Mouse (Mus musculus): ENCODE results near the gene Trpv4. TPM values are rescaled to one million over a fixed set of nuclear protein-coding genes. Genes with fewer than 3 reads are reported as not detected.
A peak's percentile ranks its signal among the peaks of the same experiment; 100 is the strongest.

Trpv4 gene
- polyA plus RNA-seq, 1 experiment from 2014 or later, result 1.1 TPM

GRCm38 (mm10) chr5:114605981-114606380, 52.2 kb downstream of the Trpv4 start:
- no peak overlapping the region for H3K4me3 ChIP-seq
- no peaks in the 10 kb centered on the region; the same call in 1 of the 2 replicates for H3K36me3 ChIP-seq
- no peak overlapping the region for H3K27ac ChIP-seq
- no peaks in the 10 kb centered on the region for H3K9me3 ChIP-seq
- H3K27me3 ChIP-seq (ENCODE audit: insufficient read depth, poor library complexity, severe bottlenecking), result peaks cover 37% of the 10 kb centered on the region
- WGBS, result 75% methylated on average over 6 of the region's 6 CpGs
- no peak for DNase-seq (ENCODE audit: low spot score)
- H3K4me1 ChIP-seq, result peaks cover 37% of the 10 kb centered on the region

- peaks cover 26% of the 10 kb centered on the region for H3K27me3 ChIP-seq (ENCODE audit: insufficient read depth, poor library complexity, severe bottlenecking)
- H3K4me3 ChIP-seq, result no peak overlapping the region
- no peak overlapping the region for H3K27ac ChIP-seq
- no peaks in the 10 kb centered on the region for H3K9me3 ChIP-seq
- no peak for DNase-seq (ENCODE audit: low spot score)
- H3K4me1 ChIP-seq, result peaks cover 36% of the 10 kb centered on the region
- H3K36me3 ChIP-seq, result no peaks in the 10 kb centered on the region
- 38% methylated on average over 11 of the region's 11 CpGs for WGBS
Measured at GRCm38 (mm10) chr5:114604781-114605290, 53.4 kb downstream of the Trpv4 start.

DNA sequence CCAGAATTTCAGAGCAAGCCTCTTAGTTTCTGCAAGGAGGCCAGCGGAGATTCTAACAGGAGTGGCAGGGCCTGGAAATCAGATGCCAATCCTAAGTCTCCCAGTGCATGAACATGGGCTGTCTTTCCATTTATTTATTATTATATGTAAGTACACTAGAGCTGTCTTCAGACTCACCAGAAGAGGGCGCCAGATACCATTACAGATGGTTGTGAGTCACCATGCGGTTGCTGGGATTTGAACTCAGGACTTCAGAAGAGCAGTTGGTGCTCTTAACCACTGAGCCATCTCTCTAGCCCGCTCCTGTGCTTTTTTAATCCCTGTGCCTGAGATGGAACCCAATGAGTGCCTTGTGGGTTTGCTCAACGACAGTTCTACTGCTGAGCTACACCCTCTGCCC, 54.2 kb downstream of the Trpv4 start:
- H3K27ac ChIP-seq, result no peak overlapping the region
- 74% methylated on average over 5 of the region's 5 CpGs for WGBS
- H3K4me1 ChIP-seq, result peaks cover 36% of the 10 kb centered on the region
- H3K9me3 ChIP-seq, result no peaks in the 10 kb centered on the region
- H3K36me3 ChIP-seq, result no peaks in the 10 kb centered on the region
- DNase-seq (ENCODE audit: low spot score), result no peak
- no peak overlapping the region for H3K4me3 ChIP-seq
- H3K27me3 ChIP-seq (ENCODE audit: insufficient read depth, poor library complexity, severe bottlenecking), result peaks cover 18% of the 10 kb centered on the region

DNA sequence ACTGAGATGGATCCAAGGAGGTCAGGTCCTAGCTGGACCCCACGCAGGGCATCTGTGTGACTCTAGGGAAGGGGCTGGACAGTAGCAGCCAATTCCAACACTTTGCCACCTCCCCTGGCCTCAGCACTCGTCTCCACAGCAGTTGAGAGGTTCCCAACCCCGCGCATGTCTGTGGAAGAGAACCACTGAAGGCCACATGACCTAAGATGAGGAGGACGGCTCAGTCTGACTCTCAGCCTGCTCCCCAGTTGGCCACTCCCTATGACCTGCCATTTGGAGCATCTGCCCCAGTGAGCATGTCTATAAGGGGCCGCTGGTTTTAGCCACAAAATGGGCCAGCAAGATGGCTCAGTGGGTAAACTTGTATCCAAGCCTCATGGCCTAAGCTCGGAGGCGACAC, 56.2 kb downstream of the Trpv4 start:
- H3K4me1 ChIP-seq, result peaks cover 32% of the 10 kb centered on the region
- no peak for DNase-seq (ENCODE audit: low spot score)
- H3K36me3 ChIP-seq, result no peaks in the 10 kb centered on the region
- no peak overlapping the region for H3K27ac ChIP-seq
- peaks cover 9% of the 10 kb centered on the region; the same call in 1 of the 2 replicates for H3K27me3 ChIP-seq (ENCODE audit: insufficient read depth, poor library complexity, severe bottlenecking)
- 75% methylated on average over 8 of the region's 8 CpGs for WGBS
- no peak overlapping the region for H3K4me3 ChIP-seq
- no peaks in the 10 kb centered on the region for H3K9me3 ChIP-seq

- peaks cover 6% of the 10 kb centered on the region; the same call in 1 of the 2 replicates for H3K27me3 ChIP-seq (ENCODE audit: insufficient read depth, poor library complexity, severe bottlenecking)
- no peak for DNase-seq (ENCODE audit: low spot score)
- peaks cover 46% of the 10 kb centered on the region for H3K4me1 ChIP-seq
- no peaks in the 10 kb centered on the region for H3K9me3 ChIP-seq
- H3K27ac ChIP-seq, result no peak overlapping the region
- H3K36me3 ChIP-seq, result no peaks in the 10 kb centered on the region
- H3K4me3 ChIP-seq, result no peak overlapping the region
- WGBS, result 58% methylated on average over 6 of the region's 6 CpGs
Measured at GRCm38 (mm10) chr5:114597652-114598051, 60.6 kb downstream of the Trpv4 start.

GRCm38 (mm10) chr5:114597222-114597621, 61.0 kb downstream of the Trpv4 start:
- DNase-seq (ENCODE audit: low spot score), result no peak
- peak overlapping the region; percentile 7; the same call in 1 of the 2 replicates for H3K27ac ChIP-seq
- WGBS, result 63% methylated on average over 8 of the region's 8 CpGs
- H3K36me3 ChIP-seq, result no peaks in the 10 kb centered on the region
- H3K27me3 ChIP-seq (ENCODE audit: insufficient read depth, poor library complexity, severe bottlenecking), result peaks cover 10% of the 10 kb centered on the region
- H3K9me3 ChIP-seq, result no peaks in the 10 kb centered on the region
- peaks cover 50% of the 10 kb centered on the region for H3K4me1 ChIP-seq
- no peak overlapping the region for H3K4me3 ChIP-seq

DNA sequence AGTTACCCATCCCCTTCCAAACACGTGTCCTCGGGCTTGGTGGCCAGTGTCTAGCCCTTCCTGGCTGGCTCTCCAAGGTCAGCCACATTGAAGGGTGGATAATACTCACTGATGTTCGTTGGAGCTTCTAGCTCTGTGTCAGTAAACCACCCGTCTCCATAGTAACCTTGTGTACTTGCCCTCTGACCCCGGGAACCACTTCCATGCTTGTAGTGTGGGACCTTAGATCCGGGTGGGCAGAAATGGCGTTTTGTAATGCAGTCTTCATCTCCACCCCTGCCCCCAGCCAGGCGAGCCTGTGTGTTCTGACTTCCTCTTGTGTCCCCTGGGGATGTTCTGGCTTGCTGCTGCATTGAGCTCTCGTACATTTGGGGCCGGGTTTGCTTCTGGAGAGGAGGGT, 61.6 kb downstream of the Trpv4 start:
- Histone ChIP-seq H3K27ac (0 out of 2 replicates have a peak overlapping the region, but pooled peaks have one; percentile 42), H3K9me3 (no peaks in the 10 kb centered on the region), H3K27me3 (ENCODE audit: insufficient read depth, poor library complexity, severe bottlenecking) (peaks cover 15% of the 10 kb centered on the region), H3K4me3 (no peak overlapping the region), H3K36me3 (no peaks in the 10 kb centered on the region), H3K4me1 (peaks cover 52% of the 10 kb centered on the region)
- DNase-seq (ENCODE audit: low spot score), result no peak
- WGBS, result 41% methylated on average over 10 of the region's 10 CpGs

- H3K4me3 ChIP-seq, result 0 out of 2 replicates have a peak overlapping the region, but pooled peaks have one; percentile 10
- 22% methylated on average over 15 of the region's 15 CpGs for WGBS
- peak overlapping the region; percentile 73 for H3K27ac ChIP-seq
- peaks cover 70% of the 10 kb centered on the region for H3K4me1 ChIP-seq
- peaks cover 22% of the 10 kb centered on the region for H3K27me3 ChIP-seq (ENCODE audit: insufficient read depth, poor library complexity, severe bottlenecking)
- H3K36me3 ChIP-seq, result no peaks in the 10 kb centered on the region
- no peaks in the 10 kb centered on the region for H3K9me3 ChIP-seq
- DNase-seq (ENCODE audit: low spot score), result peak; percentile 85
Measured at GRCm38 (mm10) chr5:114594741-114595241, 63.4 kb downstream of the Trpv4 start.

DNA sequence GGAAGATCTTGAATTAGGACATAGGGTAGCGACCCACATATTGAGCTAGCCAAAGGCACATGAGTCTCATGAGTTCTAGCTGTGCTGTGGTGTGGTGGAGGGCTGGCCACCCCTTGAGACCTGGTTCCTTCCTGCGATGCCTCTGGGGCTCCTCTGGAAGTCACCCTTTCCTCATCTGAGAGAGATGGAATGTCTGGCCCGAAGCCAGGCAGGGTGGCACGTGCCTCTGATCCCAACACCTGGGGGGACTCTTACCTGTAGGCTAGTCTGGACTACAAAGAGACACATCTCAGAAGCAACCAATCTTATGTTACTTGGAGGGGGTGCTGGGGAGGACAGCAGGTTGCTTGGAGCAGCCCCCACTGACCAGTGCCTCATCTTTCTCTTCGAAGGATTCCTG, 64.3 kb downstream of the Trpv4 start:
- no peaks in the 10 kb centered on the region for H3K9me3 ChIP-seq

GRCm38 (mm10) chr5:114593161-114593821, 64.9 kb downstream of the Trpv4 start:
- WGBS, result 71% methylated on average over 12 of the region's 12 CpGs
- H3K4me3 ChIP-seq, result no peak overlapping the region
- no peaks in the 10 kb centered on the region for H3K36me3 ChIP-seq
- H3K27me3 ChIP-seq (ENCODE audit: insufficient read depth, poor library complexity, severe bottlenecking), result peaks cover 36% of the 10 kb centered on the region
- H3K4me1 ChIP-seq, result peaks cover 85% of the 10 kb centered on the region
- H3K9me3 ChIP-seq, result no peaks in the 10 kb centered on the region
- no peak overlapping the region for H3K27ac ChIP-seq
- no peak for DNase-seq (ENCODE audit: low spot score)

More for the DNA sequence above, 64.3 kb downstream of the Trpv4 start:
- Histone ChIP-seq H3K4me1 (peaks cover 78% of the 10 kb centered on the region), H3K36me3 (no peaks in the 10 kb centered on the region), H3K27ac (peak overlapping the region; percentile 73), H3K27me3 (ENCODE audit: insufficient read depth, poor library complexity, severe bottlenecking) (peaks cover 30% of the 10 kb centered on the region), H3K4me3 (no peak overlapping the region)
- WGBS, result 82% methylated on average over 5 of the region's 5 CpGs
- no peak for DNase-seq (ENCODE audit: low spot score)

DNA sequence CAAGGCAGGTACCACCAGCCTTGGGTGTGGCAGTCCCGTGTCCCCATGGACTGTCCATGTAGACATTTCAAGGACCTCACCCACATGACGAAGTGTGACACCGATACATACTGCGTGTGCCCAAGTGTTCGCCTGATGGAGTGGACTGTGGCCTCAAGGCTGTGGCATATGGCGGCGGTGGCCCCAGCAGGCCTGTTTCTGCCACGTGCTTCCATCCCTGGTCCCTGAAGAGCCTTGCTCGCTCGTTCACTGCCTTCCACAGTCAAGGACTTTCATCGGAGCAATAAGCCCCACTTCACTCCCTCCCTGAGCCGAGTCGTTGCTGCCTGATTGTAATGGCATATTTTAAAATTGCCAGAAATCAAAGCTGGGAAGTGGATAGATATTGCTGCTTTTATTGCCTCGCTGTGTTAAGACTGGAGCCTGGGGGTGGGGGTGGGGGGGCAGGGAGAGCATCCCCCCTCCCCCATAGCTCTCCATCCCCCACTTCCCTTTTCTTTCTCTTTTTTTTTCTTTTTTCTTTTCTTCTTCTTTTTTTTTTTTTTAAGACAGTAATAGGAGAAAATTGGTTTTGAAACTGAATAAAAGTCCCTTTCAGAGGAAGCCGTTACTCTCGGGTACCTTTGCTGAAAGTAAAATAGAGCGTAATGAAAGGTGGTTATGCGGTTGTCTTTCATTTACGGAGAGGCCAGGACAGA, 65.6 kb downstream of the Trpv4 start:
- Histone ChIP-seq H3K36me3 (no peaks in the 10 kb centered on the region), H3K9me3 (no peaks in the 10 kb centered on the region), H3K27me3 (ENCODE audit: insufficient read depth, poor library complexity, severe bottlenecking) (peaks cover 36% of the 10 kb centered on the region), H3K4me3 (no peak overlapping the region), H3K27ac (peak overlapping the region; percentile 42; the same call in 1 of the 2 replicates), H3K4me1 (peaks cover 91% of the 10 kb centered on the region)
- no peak for DNase-seq (ENCODE audit: low spot score)
- WGBS, result 70% methylated on average over 19 of the region's 19 CpGs

DNA sequence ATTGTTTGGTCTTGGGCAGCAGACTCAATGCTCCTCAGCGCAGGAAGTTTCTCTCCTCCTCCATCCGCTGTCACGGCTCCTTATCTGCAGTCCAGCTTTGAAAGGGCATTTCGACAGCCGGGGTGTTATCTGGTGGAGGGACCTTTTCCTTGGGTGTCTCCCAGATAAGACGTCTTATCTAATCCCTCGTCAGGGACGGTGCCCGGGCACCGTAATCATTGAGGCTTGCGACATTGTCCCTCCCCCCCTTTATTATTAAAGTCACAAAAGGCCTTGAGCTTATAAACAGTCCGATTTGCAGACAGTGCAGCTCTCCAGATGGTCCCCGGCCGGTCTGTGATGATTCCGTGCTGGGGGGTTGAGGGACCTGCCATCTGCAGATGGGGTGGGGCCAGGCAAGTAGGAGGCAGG, 67.1 kb downstream of the Trpv4 start:
- H3K27me3 ChIP-seq (ENCODE audit: insufficient read depth, poor library complexity, severe bottlenecking), result peaks cover 38% of the 10 kb centered on the region
- 6% methylated on average over 15 of the region's 15 CpGs for WGBS
- H3K27ac ChIP-seq, result 0 out of 2 replicates have a peak overlapping the region, but pooled peaks have one; percentile 4
- H3K4me3 ChIP-seq, result peak overlapping the region; percentile 24; the same call in 1 of the 2 replicates
- no peak for DNase-seq (ENCODE audit: low spot score)
- no peaks in the 10 kb centered on the region for H3K36me3 ChIP-seq
- H3K4me1 ChIP-seq, result peaks cover 77% of the 10 kb centered on the region
- no peaks in the 10 kb centered on the region for H3K9me3 ChIP-seq
